Mouse (Mus musculus): ENCODE measurements at regions not wholly inside any gene's neighbourhood (a gene's known extent, or its start where the extent isn't known, plus 50 kb on each side); places are given as distances from the start of the nearest gene placed in this dataset.
A peak's percentile ranks its signal among the peaks of the same experiment; 100 is the strongest.

DNA sequence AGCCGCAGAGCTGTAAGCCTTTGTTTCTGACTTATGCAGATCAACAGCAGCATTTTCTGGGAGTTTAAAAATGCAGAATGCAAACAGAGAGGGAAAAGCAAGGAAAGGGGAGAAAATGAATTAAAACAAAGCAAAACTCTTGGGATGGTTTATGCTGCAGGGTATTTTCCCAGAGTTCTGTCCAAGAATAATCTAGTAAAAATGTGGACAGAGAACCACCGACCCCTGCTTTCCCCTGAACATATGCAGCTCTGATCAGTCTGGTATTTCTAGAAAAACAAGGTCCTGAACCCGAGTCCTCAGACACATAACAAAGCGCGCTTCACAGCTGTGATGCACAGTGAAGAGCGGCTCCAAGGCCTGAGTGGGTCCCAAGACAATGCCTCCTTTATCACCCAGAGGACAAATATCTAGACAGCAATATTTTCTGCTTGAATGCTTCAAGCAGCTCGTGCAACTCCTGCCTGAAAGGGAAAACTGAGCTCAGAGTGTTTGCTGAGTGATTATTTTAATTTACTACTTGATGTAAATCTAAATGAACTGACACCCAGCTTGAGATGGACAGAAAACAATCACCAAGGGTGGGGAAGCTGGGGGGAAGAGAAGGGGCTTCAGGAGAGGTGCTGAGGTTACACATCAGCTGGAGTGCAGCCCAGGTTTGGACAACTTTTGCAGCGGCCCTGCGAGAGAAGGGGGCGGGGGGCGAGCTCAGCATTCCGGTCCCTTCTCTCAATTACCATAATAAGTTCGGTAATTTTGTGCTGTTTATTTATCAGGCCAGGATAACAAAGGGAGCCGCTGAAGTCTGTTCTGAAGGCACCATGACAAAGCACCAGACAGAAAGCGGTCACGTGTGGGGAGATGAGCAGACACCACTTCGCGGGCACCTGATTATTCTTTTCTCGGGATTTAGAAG is 853.6 kb downstream of the 5730522E02Rik start:
- DNase-seq (ENCODE audit: low spot score in 2 of 2), result no peak

DNA sequence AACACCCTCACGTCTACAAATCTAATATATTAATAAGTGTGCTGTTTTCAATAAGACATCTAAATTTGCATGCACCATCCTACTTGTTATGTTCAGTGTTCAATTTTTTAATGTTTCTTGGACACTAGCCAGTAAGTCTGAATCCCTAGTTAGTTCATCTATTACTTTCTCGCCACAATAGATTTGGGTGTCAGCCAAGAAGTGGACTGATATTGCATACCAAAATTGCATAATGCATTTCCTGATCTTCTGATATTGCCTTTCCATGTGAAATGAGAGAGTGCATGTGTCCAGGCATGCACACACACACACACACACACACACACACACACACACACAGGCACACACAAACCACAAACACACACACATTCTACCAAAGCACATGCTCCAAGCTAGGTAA is 874.9 kb downstream of the 5730522E02Rik start:
- no peak for DNase-seq (ENCODE audit: low spot score in 2 of 2)

DNA sequence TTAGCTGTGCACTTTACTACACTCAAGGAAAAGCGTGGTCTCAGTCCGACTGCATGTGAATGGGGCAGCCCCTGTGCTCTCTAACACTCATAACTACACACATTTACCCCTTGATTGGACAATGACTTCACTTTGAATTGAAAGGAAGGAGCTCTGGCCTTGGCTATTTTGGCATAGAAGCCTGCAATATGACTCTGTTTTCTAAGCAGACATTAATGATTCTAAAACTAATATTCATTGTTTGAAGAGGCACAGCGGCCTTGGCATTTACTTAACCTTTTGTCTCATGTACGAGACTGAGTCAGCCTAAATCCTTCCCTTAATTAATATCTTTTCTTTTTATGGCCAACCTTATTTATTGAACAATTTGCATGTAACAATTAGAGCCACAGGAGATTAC is 879.9 kb downstream of the 5730522E02Rik start:
- DNase-seq (ENCODE audit: low spot score in 2 of 2), result no peak

DNA sequence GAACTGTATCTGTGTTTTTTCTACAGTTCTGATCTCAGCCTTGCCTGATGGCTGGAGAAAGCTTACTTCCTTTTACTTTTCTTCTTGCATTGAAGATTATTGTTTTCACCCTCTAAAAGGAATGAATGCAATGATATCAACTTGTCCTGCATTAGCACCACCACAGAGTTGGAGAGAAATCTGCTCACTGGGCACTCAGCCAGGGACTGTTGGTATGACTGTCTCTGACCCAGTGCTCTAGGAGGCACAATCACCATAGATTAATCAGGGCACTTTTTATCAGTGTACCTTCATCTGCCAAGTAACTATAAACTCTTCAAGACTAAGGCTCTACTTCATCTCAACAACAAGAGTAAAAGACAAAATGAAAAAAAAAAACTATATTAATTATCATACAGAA is 888.1 kb downstream of the 5730522E02Rik start:
- DNase-seq (ENCODE audit: low spot score in 2 of 2), result no peak

DNA sequence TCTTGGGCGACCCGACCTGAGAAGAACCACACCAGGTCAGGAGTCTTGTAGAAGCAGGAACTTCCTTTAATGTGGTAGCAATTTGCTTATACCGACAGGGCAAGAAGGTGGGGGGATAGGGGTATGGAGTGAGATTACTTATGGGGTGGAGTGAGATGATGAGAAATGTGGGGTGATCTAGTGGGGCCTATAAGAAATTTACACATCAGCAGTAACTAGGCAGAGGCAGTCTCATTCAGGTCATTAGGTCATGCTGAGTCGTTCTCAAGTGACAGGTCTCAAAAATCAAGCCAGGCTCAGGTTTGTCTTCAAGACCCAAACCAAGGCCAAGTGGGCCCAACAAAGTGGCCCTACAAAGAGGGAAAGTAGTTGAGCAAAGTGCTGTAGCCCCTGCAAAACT is 889.1 kb downstream of the 5730522E02Rik start:
- DNase-seq (ENCODE audit: low spot score in 2 of 2), result no peak

DNA sequence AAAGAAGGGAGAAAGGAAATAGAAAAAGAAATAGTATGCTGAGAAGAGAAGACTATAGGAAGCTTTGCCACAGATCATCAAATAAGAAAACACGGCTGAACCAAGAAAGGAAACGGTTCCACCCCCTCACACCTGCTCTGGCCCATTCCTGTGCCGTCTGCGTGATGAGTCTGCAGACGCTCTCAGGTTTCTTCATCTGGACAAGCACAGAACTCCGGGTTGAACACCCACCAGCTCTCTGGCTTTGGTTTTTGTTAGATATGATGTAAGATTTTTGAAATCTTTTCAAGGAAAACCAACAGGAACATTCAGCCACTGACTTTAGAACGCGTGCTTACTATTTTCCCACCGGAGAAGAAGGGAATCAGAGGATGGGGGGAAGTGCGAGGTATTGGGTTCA is 895.9 kb downstream of the 5730522E02Rik start:
- DNase-seq (ENCODE audit: low spot score in 2 of 2), result no peak

DNA sequence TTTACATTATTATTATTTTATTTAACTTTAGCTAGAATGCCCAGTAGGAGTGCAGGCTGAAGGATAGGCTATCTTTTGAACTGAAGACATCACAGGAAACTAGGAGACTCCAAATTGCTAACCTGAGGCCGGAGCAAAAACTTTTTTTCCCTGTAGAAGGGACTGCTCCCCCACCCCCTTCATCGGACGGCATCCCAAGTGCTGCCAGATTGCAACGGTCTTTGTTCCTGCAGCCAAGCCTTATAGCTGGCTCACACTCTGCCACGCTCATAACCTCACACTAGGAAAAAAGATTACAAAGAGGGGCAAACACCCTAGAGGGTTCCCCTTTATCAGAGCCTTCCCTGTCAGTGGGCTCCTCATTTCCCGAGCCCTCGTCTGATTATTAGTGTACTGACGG is 896.7 kb downstream of the 5730522E02Rik start:
- no peak for DNase-seq (ENCODE audit: low spot score in 2 of 2)

DNA sequence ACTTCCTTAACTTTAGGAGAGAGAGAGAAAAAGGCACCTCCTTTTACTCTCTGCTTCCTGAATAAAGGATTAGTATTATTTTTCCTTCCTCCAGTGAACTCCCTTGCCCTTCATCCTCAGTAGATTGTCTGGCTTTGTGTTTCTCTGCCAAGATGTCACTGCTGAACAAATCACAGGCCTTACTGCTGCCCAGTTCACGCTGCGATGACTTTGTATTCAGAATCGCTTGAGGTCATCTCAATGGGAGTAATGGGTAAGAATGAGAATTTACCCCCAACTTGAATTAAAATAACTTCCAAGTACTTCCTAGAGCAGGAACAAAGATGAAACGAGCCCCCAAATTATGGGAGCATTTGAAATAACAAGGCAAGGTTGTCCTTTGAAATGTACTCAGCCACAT is 897.3 kb downstream of the 5730522E02Rik start:
- no peak for DNase-seq (ENCODE audit: low spot score in 2 of 2)

DNA sequence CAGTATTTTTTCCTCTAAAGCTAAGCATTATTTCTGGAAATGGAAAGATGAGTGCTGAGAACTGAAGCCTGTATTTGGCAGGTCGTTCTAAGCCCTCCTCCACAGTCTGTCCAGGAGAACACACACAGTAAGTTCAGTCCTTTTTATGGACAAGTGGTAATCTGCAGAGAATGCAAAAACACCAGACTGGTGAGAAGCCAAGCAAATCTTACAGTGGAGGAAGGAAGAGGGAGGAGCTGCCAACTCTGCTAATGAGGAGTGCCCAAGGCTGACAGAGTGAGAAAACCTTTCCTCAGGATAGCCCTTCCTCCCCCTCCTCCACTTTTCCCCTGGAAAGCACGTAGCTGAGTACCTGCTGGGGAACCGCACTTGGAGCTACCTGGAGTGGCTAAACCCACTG is 899.8 kb downstream of the 5730522E02Rik start:
- no peak for DNase-seq (ENCODE audit: low spot score in 2 of 2)

DNA sequence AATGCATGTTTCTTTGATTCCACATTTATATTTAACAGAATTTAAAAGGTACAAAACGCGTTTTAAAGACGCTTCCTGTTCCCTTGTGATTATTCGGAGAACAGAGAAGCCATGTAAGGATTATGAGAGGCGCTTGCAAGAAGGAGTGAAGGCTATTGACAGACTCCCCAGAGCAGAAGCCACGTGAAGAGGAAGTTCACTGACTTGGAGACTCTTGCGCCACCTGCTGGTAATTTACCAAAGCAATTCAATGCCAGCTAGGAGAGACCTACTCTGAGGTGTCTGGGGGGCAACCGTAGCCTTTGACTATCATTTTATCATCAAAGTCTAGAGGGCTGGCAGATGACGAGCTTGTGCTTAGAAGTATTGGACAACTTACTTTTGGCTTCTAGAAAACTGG is 909.4 kb downstream of the 5730522E02Rik start:
- DNase-seq (ENCODE audit: low spot score in 2 of 2), result peak in 1 of 2 experiments; percentile 5

DNA sequence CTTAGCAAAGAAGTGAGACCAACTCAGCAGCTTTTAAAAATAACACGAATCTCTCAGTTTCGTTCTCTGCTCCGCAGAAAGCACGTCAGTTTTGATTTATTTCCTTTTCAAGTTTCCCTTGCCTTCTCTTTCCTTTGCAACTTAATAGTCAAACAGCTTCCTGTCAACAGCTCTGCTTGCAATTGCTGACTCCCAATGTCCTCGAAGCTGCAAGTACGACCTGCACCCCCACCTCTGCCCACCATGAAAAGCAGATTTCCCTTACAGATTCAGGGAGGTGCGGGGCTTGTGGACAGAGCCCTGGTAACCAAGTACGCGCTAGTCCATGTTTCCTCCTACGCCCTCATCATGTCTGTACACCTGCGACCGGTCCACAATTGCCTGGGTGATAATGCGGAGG is 922.2 kb downstream of the 5730522E02Rik start:
- DNase-seq (ENCODE audit: low spot score in 2 of 2), result no peak

DNA sequence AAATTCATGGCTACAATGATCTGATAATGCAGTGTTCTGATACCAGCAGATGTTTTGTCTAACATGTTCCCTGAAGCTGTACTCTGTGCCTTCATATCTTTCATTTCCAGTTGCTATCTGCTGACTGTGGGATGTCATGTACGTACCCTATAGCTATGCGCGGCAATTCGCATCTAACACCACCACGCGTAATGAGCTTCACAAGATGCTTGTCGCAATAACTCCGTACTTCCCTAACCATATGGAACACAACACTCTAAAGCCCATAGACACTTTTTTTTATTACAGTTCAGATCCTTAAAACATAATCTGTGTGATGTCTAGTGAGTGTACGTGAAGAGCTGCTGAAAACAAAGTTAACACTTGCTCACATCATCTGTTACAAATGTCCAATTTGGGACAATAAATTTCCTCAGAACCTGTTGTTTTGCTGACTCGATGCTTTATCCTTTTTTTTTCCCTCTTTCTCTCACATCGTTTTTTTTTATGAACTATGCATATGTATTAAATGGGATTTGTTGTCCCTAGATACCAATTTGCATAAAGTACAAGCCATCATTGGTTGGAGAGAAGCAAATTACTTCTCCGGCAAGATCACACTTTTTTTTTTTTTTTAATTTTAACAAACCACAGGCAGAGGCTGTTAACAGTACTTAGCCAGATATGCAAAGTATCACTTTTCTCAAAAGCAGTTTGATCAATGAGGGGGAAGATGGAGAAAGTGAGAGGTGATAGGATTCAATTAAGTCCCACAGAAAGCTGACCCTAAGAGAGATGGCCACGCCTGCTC is 922.9 kb downstream of the 5730522E02Rik start:
- no peak for DNase-seq (ENCODE audit: low spot score in 2 of 2)

DNA sequence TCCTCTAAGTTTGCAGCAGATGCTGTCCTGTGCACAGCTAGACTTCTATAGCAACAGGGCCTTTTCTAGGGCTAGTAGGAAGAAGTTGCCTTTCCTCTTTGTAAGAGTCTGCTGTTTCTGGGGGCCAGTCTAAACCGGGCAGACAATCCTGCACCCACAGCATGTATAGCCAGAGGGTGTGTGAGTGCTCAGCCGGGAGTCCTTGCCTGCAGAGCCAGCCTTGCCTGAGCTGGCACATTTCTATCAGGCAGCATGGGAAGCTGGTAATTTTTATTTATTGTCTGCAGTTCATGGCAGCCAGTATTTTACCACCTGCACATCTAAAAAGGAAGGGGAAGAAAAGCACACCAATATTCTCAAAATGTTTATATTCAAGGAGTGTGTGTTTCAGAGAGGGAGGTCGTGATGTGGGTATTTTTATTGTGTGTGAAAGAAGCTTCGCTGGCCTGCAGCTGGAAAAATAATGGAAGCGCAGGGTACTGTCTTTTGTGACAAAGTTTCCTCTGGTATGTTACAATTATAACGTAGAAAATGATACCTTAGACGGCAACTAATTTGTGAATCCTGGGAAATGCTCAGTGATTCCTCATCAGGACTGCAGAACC is 940.5 kb downstream of the 5730522E02Rik start:
- no peak for DNase-seq (ENCODE audit: low spot score in 2 of 2)

DNA sequence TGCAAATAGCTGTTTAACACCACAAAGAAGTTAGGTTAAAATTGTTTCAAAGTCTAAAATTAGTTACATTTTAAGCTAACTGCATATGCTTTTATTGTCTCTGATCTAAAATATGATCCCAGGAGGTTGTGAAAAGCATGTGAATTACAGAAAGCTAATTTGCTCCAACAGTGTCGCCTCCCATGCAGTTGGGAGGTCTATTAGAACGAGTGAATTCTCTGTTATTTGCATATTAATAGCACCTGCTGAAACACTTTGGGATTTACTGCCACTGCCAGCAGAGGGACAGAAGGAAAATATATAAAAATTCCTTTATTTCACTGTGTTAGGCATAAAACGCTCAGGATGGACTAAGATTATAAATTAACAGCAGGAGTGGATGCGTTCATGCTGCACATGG is 947.7 kb downstream of the 5730522E02Rik start:
- no peak for DNase-seq (ENCODE audit: low spot score in 2 of 2)

DNA sequence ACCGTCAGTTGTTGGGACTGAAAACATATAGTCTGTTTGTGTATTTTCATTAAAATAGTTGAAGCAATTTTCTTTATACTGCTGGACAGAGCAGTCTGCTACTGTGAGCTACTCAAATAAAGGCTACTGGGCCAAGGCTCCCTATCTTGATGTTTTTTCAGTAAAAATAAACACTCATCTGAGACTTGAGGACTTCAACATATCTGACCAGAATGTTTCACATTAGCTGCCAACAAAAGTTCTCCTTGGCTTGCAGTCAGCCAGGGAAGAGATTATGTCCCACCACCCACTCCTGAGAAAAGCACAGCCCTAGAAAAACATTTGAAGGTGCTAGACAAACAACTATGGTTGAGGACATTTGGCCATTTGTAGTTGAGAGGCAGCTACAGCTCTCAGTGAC is 950.9 kb downstream of the 5730522E02Rik start:
- DNase-seq (ENCODE audit: low spot score in 2 of 2), result no peak

DNA sequence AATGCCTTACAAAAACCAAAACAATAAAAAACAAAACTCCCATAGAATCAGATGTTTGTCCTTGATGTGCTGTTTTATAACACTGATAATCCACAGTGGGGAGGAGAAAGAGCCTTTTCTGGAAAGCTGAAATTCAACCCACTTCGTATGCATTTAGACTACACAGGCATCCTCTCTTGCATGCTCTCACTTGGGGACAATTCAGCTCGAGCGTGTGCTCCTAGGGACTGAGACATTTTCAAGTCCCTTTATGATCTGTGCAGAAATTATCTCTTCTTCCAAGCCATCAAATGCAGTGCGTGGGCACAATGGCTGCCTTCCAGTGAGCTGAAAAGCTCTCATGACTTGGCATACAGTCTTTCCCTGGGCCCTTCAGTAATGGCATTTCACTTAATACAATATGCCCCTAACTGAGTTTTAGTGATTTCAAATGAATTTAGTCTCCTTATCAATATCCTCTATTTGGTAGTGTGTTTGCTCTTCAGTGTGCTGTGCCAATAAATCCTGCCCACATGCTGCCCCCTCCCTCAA is 977.1 kb downstream of the 5730522E02Rik start:
- no peak for DNase-seq (ENCODE audit: low spot score in 2 of 2)
